Mouse (Mus musculus): Measurements from ENCODE around the gene Gatad2a.
"Not testable (repeated sequence)": the region's sequence is repeated elsewhere in the genome, so short reads cannot be mapped to it uniquely, and the experiment has no call there.

The Gatad2a gene

DNA sequence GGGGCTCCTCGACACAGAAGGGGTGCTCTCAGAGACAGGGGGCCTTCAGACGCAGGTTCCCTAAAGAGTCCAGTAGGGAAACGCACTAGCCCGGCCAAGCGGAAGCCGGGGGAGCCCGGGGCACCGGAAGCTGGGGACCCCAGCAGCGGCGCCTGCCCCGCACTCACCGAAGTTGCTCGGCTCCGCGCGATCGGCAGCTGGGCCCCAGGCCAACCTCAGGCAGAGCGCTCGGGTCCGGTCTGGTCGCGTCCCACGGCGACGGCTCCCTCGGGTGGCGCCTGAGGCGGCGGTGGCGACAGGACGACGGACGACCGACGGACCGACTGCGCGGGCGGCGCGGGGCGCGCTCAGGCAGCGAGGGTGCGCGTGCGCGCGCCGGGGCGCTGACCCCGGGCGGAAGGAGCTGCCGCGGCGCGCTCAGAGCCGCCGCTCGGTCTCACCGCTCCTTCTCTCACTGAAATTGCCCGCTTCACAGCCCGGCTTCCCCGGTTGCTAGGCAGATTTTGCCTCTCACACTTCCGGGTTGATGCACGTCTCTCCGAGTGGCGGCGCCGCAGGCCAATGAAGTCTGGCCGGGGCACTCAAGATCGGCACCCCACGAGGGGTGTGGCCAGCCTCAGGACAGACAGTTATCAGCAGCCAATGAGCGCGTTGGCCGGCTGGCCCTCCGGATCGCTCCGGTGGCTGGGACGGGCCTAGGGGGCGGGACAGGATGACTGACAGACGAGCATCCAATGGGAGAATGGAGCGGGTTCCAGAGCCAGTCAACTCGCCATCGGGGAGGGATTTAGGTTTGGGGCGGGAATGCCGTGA, at the start of gene Gatad2a:
TSS of gene Gatad2a (minus strand) at position 609 of the 813 bp plus-strand sequence.
- DNase-seq (ENCODE audit: low read depth, low spot score): peak; percentile 100

- DNase-seq (ENCODE audit: low read depth, low spot score): no peak
Measured at GRCm38 (mm10) chr8:70043996-70044395, 47.8 kb upstream of the Gatad2a start.

DNA sequence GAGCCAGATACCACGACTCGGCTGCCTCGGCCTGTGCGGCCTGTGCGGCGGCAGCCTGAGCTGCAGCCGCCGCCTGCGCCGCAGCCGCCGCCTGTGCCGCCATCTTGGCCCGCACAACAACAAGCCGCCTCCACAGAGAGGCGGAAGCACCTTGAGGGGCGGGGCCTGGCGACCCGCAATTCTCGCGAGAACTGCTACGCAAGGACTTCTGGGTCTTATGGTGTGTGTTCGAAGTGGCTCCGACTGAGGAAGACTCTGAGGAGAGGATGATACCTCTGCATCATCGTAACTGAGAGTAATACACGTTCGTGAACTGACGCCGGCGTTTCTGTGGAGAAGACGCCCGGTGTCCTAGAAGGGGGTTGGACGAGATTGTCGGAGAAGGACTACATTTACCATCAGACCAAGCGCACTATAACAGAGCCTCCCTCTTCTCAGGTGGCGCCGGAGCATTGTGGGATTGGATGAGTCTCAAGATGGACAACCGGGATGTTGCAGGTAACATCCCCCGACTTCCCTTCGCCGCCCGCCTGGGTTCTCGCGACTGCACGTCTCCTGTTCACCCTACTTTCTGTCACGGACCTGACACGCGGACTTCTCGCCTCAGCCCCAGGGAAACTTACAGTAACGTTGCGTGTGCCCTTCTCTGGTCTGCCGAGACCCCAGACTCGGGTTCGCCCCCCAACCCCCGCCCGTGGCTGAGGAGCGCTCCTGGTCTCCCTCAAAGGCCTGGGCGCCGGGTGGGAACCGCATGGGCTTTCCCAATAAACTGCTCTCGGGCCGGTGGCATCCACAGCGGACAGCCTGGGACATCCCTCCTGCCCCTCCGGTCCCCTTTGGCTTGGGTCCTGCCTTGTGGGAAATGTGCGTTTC, 46.6 kb upstream of the Gatad2a start, which contains the start of the genes Mau2 and Sugp1:
TSS of gene Mau2 (minus strand) at position 152 of the 873 bp plus-strand sequence.
TSS of gene Sugp1 (plus strand) at position 231 of the 873 bp plus-strand sequence.
- DNase-seq (ENCODE audit: low read depth, low spot score): peak; percentile 99

DNA sequence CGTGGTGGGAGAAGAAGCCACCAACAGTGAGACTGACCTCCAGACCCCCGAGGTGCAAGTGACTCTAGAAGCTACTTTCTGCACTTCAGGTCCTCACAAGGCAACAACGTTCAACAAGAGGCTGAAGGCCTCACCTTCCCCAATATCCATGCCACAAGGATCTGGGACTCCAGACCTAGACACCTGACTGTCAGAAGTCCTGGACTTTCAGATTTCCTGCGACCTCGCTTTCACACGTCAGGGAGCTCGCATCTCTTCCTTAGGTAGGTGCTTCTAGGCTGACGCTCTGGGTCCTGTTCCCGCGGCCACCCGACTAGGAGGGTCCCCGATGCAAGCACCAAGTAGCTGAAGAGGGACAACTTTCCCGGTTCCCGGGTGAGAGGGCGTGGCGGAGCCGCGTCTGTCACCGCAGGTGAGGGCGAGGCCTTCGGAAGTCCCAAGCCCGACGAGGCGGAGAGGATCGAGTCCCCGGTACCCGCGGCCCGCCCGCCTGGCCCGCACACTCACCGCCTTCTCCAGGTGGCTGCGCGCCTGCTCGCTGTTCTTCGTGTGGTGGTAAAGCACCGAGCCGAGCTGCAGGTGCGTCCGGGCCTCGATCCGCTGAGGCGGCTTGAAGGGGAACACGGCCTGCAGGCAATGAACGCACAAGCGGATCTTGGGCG, 45.8 kb upstream of the Gatad2a start:
- DNase-seq (ENCODE audit: low read depth, low spot score): peak; percentile 29

- DNase-seq (ENCODE audit: low read depth, low spot score): no peak
Measured at GRCm38 (mm10) chr8:70037994-70038393, 41.8 kb upstream of the Gatad2a start.

GRCm38 (mm10) chr8:70030255-70030654, 34.1 kb upstream of the Gatad2a start:
- no peak for DNase-seq (ENCODE audit: low read depth, low spot score)

GRCm38 (mm10) chr8:70026151-70026550, 30.0 kb upstream of the Gatad2a start:
- DNase-seq (ENCODE audit: low read depth, low spot score): no peak

GRCm38 (mm10) chr8:70023596-70023995, 27.4 kb upstream of the Gatad2a start:
- peak; percentile 35 for DNase-seq (ENCODE audit: low read depth, low spot score)

- no peak for DNase-seq (ENCODE audit: low read depth, low spot score)
Measured at GRCm38 (mm10) chr8:70015017-70015416, 18.8 kb upstream of the Gatad2a start.

- no peak for DNase-seq (ENCODE audit: low read depth, low spot score)
Measured at GRCm38 (mm10) chr8:70012763-70013162, 16.6 kb upstream of the Gatad2a start.

- no peak for DNase-seq (ENCODE audit: low read depth, low spot score)
Measured at GRCm38 (mm10) chr8:70012350-70012749, 16.2 kb upstream of the Gatad2a start.

- not testable (repeated sequence) for DNase-seq (ENCODE audit: low read depth, low spot score)
Measured at GRCm38 (mm10) chr8:70010796-70011195, 14.6 kb upstream of the Gatad2a start.

DNA sequence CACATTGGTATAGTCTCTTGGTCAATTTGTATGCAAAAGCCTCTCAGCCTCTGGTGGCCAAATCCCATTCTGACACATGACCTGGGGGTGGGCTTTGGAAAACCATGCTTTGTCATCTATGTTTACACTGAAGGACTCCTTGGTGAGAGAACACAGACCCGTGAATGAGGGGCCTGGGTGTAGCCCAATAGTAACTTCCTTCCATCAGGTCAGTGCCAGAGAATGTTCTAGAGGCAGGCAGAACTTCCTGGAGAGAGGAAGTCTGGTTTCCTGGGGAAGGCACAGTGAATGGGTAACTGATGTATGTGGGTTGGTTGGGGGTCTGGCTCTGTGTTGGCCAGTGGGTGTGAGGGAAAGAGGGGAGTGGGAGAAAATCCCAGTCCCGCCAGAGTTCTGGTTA, 9.0 kb upstream of the Gatad2a start:
- DNase-seq (ENCODE audit: low read depth, low spot score): no peak

DNA sequence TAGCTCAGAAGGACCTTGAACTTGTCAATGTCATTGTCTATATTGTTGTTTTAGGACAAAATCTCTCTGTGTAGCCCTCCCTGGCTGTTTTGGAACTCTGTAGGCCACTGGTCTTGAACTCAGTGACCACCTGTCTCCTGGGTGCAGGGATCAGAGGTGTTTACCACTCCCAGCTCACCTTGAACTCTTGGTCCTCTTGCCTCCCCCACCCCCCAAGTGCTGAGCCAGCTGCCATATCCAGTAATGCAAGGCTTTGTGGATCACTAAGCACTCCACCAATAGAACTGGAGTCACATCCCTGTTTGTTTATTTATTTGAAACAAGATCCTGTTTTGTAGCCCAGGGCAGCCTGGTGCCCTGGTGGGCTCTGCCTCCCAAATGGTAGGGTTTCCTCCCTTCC, 8.2 kb upstream of the Gatad2a start:
- no peak for DNase-seq (ENCODE audit: low read depth, low spot score)

GRCm38 (mm10) chr8:70003204-70003657, 7.0 kb upstream of the Gatad2a start:
- DNase-seq (ENCODE audit: low read depth, low spot score): peak; percentile 74

DNA sequence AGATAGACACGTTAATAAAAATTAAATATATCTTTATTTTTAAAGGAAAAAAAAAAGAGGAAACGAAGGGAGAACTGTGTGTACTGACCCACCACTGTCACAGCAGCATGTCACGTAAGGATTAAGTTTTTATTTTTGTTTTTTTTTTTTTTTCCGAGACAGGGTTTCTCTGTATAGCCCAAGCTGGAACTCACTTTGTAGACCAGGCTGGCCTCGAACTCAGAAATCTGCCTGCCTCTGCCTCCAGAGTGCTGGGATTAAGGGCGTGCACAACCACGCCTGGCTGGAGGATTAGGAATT, 5.7 kb upstream of the Gatad2a start:
- not testable (repeated sequence) for DNase-seq (ENCODE audit: low read depth, low spot score)

DNA sequence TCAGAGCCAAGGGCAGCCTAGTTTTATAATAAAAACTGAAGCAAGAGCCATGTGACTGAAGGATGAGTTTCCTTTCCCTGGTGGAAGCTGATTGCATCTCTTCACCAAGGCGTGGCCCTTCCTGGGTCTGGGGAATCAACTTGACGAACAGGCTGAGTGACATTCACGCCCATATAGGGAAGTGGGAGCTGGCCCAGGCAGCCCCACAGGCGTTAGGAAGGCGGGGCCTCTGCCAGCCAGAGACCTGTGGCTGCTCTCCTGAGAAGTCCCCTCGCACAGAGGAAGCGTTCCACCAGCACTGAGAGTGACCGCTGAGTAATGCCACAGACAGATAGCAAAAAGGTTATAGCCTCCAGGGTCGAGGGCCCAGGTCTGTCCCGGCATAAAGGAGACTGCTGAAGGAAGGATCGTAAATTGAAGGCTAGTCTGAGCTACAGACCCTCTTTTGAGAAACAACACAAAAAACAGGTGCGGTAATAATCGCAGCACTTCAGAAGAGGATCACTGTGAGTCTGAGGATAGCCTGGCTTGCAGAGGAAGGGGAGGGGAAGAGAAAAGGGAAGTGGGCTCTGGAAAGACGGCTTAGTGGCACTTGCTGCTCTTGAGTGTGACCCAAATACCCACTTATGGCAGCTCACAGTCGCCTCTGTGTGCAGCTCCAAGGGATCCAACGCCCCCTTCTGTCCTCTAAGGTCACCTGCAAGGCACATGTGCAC, 5.2 kb upstream of the Gatad2a start:
- DNase-seq (ENCODE audit: low read depth, low spot score): peak; percentile 97

- DNase-seq (ENCODE audit: low read depth, low spot score): no peak
Measured at GRCm38 (mm10) chr8:70000226-70000625, 4.0 kb upstream of the Gatad2a start.

GRCm38 (mm10) chr8:69999236-69999635, 3.1 kb upstream of the Gatad2a start:
- DNase-seq (ENCODE audit: low read depth, low spot score): no peak

GRCm38 (mm10) chr8:69998706-69999105, 2.5 kb upstream of the Gatad2a start:
- no peak for DNase-seq (ENCODE audit: low read depth, low spot score)

GRCm38 (mm10) chr8:69996589-69997285, 553 bp upstream of the Gatad2a start:
- peak; percentile 75 for DNase-seq (ENCODE audit: low read depth, low spot score)

Data from ES-CJ7 (cell line).